Mouse (Mus musculus) lung, embryonic 14.5 days (tissue): ENCODE data around the gene Eif4e1b. TPM values are rescaled to one million over a fixed set of nuclear protein-coding genes. Genes with fewer than 3 reads are reported as not detected.

Source experiments
- ATAC-seq: fragments of 200-750 bp; cut with Nextera tagmentation; 2 replicates; pipeline ENCODE4 v1.8.0; 2017; ENCODE audit warnings: mild to moderate bottlenecking, moderate TSS enrichment, moderate library complexity; ENCODE audit not compliant: insufficient read depth
- DNase-seq: peaks from one replicate; pipeline ENCODE4 v3.0.0-alpha.2; 2015
- H3K27ac ChIP-seq: fragments of 300-500 bp; sonication (generic); 2 replicates; pipeline ENCODE4 v1.5.1; 2014; ENCODE audit warnings: low read depth, mild to moderate bottlenecking, moderate library complexity
- H3K27me3 ChIP-seq: fragments of 300-500 bp; sonication (generic); 2 replicates; pipeline ENCODE4 v1.6.1; 2014; ENCODE audit warnings: low read length, control low read depth; ENCODE audit not compliant: insufficient read depth
- H3K36me3 ChIP-seq: fragments of 300-500 bp; sonication (generic); 2 replicates; pipeline ENCODE4 v1.6.1; 2014; ENCODE audit warnings: control low read depth; ENCODE audit not compliant: insufficient read depth
- H3K4me1 ChIP-seq: fragments of 300-500 bp; sonication (generic); 2 replicates; pipeline ENCODE4 v1.6.1; 2014; ENCODE audit warnings: antibody characterized with exemption, control low read depth; ENCODE audit not compliant: insufficient read depth
- H3K4me2 ChIP-seq: fragments of 300-500 bp; sonication (generic); 2 replicates; pipeline ENCODE4 v1.6.1; 2014; ENCODE audit warnings: mild to moderate bottlenecking
- H3K4me3 ChIP-seq: fragments of 300-500 bp; sonication (generic); 2 replicates; pipeline ENCODE4 v1.5.1; 2014; ENCODE audit warnings: low read depth, low read length
- H3K9ac ChIP-seq: fragments of 300-500 bp; sonication (generic); 2 replicates; pipeline ENCODE4 v1.6.1; 2014
- H3K9me3 ChIP-seq: fragments of 300-500 bp; sonication (generic); 2 replicates; pipeline ENCODE4 v1.6.1; 2016; ENCODE audit warnings: low read depth, low read length, control low read depth
- CTCF ChIP-seq: IDR thresholded peaks from 2 replicates; pipeline ENCODE4 v1.5.1; 2016; ENCODE audit warnings: antibody characterized with exemption, low read depth
- WGBS: fragments of 180-500 bp; shearing (Covaris S2); extraction: QIAGEN DNeasy Blood & Tissue Kit; methylation state at CpG from one replicate; pipeline ENCODE4 v1.1.7; 2014; 5-methylcytosine and 5-hydroxymethylcytosine counted together
- polyA plus RNA-seq: library from polyadenylated mRNA; unstranded; fragments of >200 nt; fragmentation: Nextera tagmentation; extraction: Ambion mirVana; gene quantifications from 2 replicates; pipeline ENCODE4 v1.2.1, GENCODE M21; 2014

Gene Eif4e1b
- polyA plus RNA-seq, 1 experiment from 2014 or later, result not detected

GRCm38 (mm10) chr13:54758756-54759470, 24.9 kb upstream of the Eif4e1b start:
- DNase-seq, result no peak
- H3K36me3 ChIP-seq, result no peaks in the 10 kb centered on the region
- H3K27me3 ChIP-seq, result peaks cover 31% of the 10 kb centered on the region
- 0 out of 2 replicates have a peak, but pooled peaks have one; percentile 2 for ATAC-seq
- no peak overlapping the region for H3K27ac ChIP-seq
- 2% methylated on average over 29 of the region's 29 CpGs for WGBS
- H3K4me3 ChIP-seq, result no peak overlapping the region
- H3K4me2 ChIP-seq, result peak overlapping the region; percentile 63
- no peak for TF ChIP-seq CTCF
- no peaks in the 10 kb centered on the region for H3K9me3 ChIP-seq
- H3K9ac ChIP-seq, result no peak overlapping the region
- H3K4me1 ChIP-seq, result peaks cover 3% of the 10 kb centered on the region; the same call in 1 of the 2 replicates

- Histone ChIP-seq H3K27me3 (peaks cover 37% of the 10 kb centered on the region), H3K4me1 (peaks cover 3% of the 10 kb centered on the region; the same call in 1 of the 2 replicates), H3K9me3 (no peaks in the 10 kb centered on the region), H3K36me3 (no peaks in the 10 kb centered on the region), H3K9ac (no peak overlapping the region), H3K4me2 (no peak overlapping the region), H3K27ac (no peak overlapping the region), H3K4me3 (no peak overlapping the region)
- TF ChIP-seq CTCF, result no peak
- ATAC-seq (no peak), DNase-seq (no peak)
- WGBS, result 23% methylated on average over 7 of the region's 7 CpGs
Measured at GRCm38 (mm10) chr13:54759496-54759895, 24.3 kb upstream of the Eif4e1b start.

- TF ChIP-seq CTCF, result no peak
- H3K4me1 ChIP-seq, result peaks cover 3% of the 10 kb centered on the region; the same call in 1 of the 2 replicates
- no peak overlapping the region for H3K27ac ChIP-seq
- no peaks in the 10 kb centered on the region for H3K9me3 ChIP-seq
- H3K4me3 ChIP-seq, result no peak overlapping the region
- no peaks in the 10 kb centered on the region for H3K36me3 ChIP-seq
- 44% methylated on average over 8 of the region's 8 CpGs for WGBS
- H3K27me3 ChIP-seq, result peaks cover 45% of the 10 kb centered on the region
- DNase-seq (peak; percentile 9), ATAC-seq (no peak)
- H3K9ac ChIP-seq, result no peak overlapping the region
- no peak overlapping the region for H3K4me2 ChIP-seq
Measured at GRCm38 (mm10) chr13:54760164-54760795, 23.5 kb upstream of the Eif4e1b start.

- Histone ChIP-seq H3K4me3 (no peak overlapping the region), H3K4me2 (no peak overlapping the region), H3K36me3 (no peaks in the 10 kb centered on the region), H3K9ac (no peak overlapping the region), H3K27me3 (peaks cover 51% of the 10 kb centered on the region), H3K4me1 (peaks cover 3% of the 10 kb centered on the region; the same call in 1 of the 2 replicates), H3K27ac (no peak overlapping the region), H3K9me3 (no peaks in the 10 kb centered on the region)
- ATAC-seq (no peak), DNase-seq (no peak)
- 72% methylated on average over 7 of the region's 7 CpGs for WGBS
- no peak for TF ChIP-seq CTCF
Measured at GRCm38 (mm10) chr13:54760906-54761305, 22.9 kb upstream of the Eif4e1b start.

- no peaks in the 10 kb centered on the region for H3K36me3 ChIP-seq
- ATAC-seq (no peak), DNase-seq (no peak)
- peak overlapping the region; percentile 51 for H3K4me2 ChIP-seq
- H3K9me3 ChIP-seq, result no peaks in the 10 kb centered on the region
- TF ChIP-seq CTCF, result no peak
- peaks cover 46% of the 10 kb centered on the region for H3K27me3 ChIP-seq
- H3K9ac ChIP-seq, result no peak overlapping the region
- H3K27ac ChIP-seq, result no peak overlapping the region
- H3K4me3 ChIP-seq, result peak overlapping the region; percentile 21; the same call in 1 of the 2 replicates
- H3K4me1 ChIP-seq, result no peaks in the 10 kb centered on the region
- WGBS, result 6% methylated on average over 44 of the region's 44 CpGs
Measured at GRCm38 (mm10) chr13:54765281-54766191, 18.3 kb upstream of the Eif4e1b start.

GRCm38 (mm10) chr13:54766192-54766768, 17.5 kb upstream of the Eif4e1b start, which contains the start of gene Sncb:
TSS of gene Sncb (minus strand) at chr13:54766595.
- no peaks in the 10 kb centered on the region for H3K9me3 ChIP-seq
- peak; percentile 28; the same call in 1 of the 2 replicates for ATAC-seq
- DNase-seq, result peak; percentile 75
- WGBS, result under 1% methylated on average over 35 of the region's 35 CpGs
- no peak within 1 kb of the TSS for H3K9ac ChIP-seq
- H3K4me1 ChIP-seq, result no peaks in the 10 kb centered on the region
- H3K27ac ChIP-seq, result no peak within 1 kb of the TSS
- no peaks in the 10 kb centered on the region for H3K36me3 ChIP-seq
- TF ChIP-seq CTCF, result peak; percentile 76
- H3K4me2 ChIP-seq, result peak within 1 kb of the TSS; percentile 51
- H3K4me3 ChIP-seq, result peak within 1 kb of the TSS; percentile 21; the same call in 1 of the 2 replicates
- H3K27me3 ChIP-seq, result peaks cover 46% of the 10 kb centered on the region
